Mouse (Mus musculus) MEL (cell line): ENCODE data around the gene Ank2.

Source experiments
- BHLHE40 ChIP-seq: IDR thresholded peaks from 2 replicates; pipeline ENCODE4 v1.6.1; 2012; ENCODE audit warnings: low read depth, mild to moderate bottlenecking, inconsistent platforms, low read length, improper control_type of control experiment, borderline replicate concordance
- CHD1 ChIP-seq: IDR thresholded peaks from 2 replicates; pipeline ENCODE4 v1.6.1; 2012; ENCODE audit warnings: low read depth, mild to moderate bottlenecking, inconsistent platforms, low read length, improper control_type of control experiment
- CTCF ChIP-seq, 3 experiments: IDR thresholded peaks in 2 of 3; conservative IDR thresholded peaks in 1 of 3; 2 replicates each; pipeline ENCODE4 v1.5.1; 2011 to 2012; ENCODE audit warnings: low read length in 3 of 3, low read depth in 2 of 3, mild to moderate bottlenecking in 2 of 3, improper control_type of control experiment in 1 of 3, inconsistent platforms in 1 of 3, mixed read lengths in 1 of 3, moderate library complexity in 1 of 3; ENCODE audit not compliant: control insufficient read depth in 1 of 3, insufficient read depth in 1 of 3, poor library complexity in 1 of 3, severe bottlenecking in 1 of 3
- E2F4 ChIP-seq: IDR thresholded peaks from 2 replicates; pipeline ENCODE4 v1.6.1; 2011; ENCODE audit warnings: low read depth, low read length, improper control_type of control experiment, borderline replicate concordance
- EP300 ChIP-seq, 2 experiments: IDR thresholded peaks; 2 replicates each; pipeline ENCODE4 v1.6.1; 2011; ENCODE audit warnings: improper control_type of control experiment in 2 of 2, low read length in 2 of 2, low read depth in 1 of 2, mild to moderate bottlenecking in 1 of 2
- GABPA ChIP-seq: IDR thresholded peaks from 2 replicates; pipeline ENCODE4 v1.6.1; 2012; ENCODE audit warnings: low read depth, mild to moderate bottlenecking, inconsistent platforms, low read length, improper control_type of control experiment, moderate library complexity
- GATA1 ChIP-seq: IDR thresholded peaks from 2 replicates; pipeline ENCODE4 v1.6.1; 2011; ENCODE audit warnings: low read depth, low read length, improper control_type of control experiment
- JUND ChIP-seq: IDR thresholded peaks from 2 replicates; pipeline ENCODE4 v1.6.1; 2011; ENCODE audit warnings: low read depth, mild to moderate bottlenecking, improper control_type of control experiment, low read length
- MYC ChIP-seq: IDR thresholded peaks from 2 replicates; pipeline ENCODE4 v1.6.1; 2011; ENCODE audit warnings: low read depth, mild to moderate bottlenecking, low read length, improper control_type of control experiment, moderate library complexity
- POLR2A ChIP-seq, 2 experiments: IDR thresholded peaks; 2 replicates each; pipeline ENCODE4 v1.6.1; 2011 to 2012; ENCODE audit warnings: low read length in 2 of 2, mild to moderate bottlenecking in 2 of 2, control low read depth in 1 of 2, improper control_type of control experiment in 1 of 2, low read depth in 1 of 2, moderate library complexity in 1 of 2; ENCODE audit not compliant: control insufficient read depth in 1 of 2, insufficient read depth in 1 of 2, poor library complexity in 1 of 2
- RAD21 ChIP-seq: IDR thresholded peaks from 2 replicates; pipeline ENCODE4 v1.6.1; 2011; ENCODE audit warnings: mild to moderate bottlenecking, low read depth, low read length, improper control_type of control experiment

DNA sequence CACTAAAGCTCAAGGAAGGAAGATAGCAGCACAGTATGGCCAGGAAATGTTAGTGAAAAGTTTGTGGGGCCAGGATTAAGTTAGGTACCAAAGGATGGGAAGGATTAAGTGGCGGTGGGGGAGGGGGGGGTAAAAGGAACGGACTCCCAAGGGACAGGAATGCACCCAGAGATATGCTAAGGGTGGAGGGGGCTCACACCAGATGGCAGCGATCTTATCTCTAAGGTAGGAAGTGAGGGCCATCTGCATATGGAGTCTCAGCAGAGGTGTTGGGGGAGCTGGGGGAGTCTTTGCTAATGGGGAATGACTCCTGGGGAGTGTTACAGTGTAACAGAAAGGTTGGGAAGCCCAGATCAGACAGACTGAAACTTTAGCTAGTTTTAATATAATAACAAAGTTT is 39.3 kb downstream of the Ank2 start:
- TF ChIP-seq BHLHE40 (no peak), CTCF (IDR thresholded peaks at IDR 0.05 in 2 of 3, conservative IDR thresholded peaks at IDR 0.05 in 1 of 3; ENCODE audit: control insufficient read depth in 1 of 3, insufficient read depth in 1 of 3, low read depth in 2 of 3, low read length in 3 of 3, poor library complexity in 1 of 3, severe bottlenecking in 1 of 3) (no peak), POLR2A (IDR thresholded peaks at IDR 0.05; ENCODE audit: control insufficient read depth in 1 of 2, insufficient read depth in 1 of 2, low read depth in 1 of 2, low read length in 2 of 2, poor library complexity in 1 of 2) (no peak), GATA1 (peak; percentile 16; the same call in 1 of the 2 replicates), EP300 (IDR thresholded peaks at IDR 0.05; ENCODE audit: low read depth in 1 of 2, low read length in 2 of 2) (peak; percentile 27 to 62; a peak in 3 of 4 replicates), CHD1 (no peak), RAD21 (no peak), GABPA (no peak), JUND (no peak), E2F4 (no peak), MYC (no peak)
